Mouse (Mus musculus) cerebellum, adult 9-10 months (tissue): ENCODE measurements around the gene Gabrb3.

ENCODE experiments used
- DNase-seq: peaks from one replicate; pipeline ENCODE4 v3.0.0; 2022

Gene Gabrb3

GRCm38 (mm10) chr7:57706976-57707740 lies 287.7 kb downstream of the Gabrb3 start:
- DNase-seq, result peak; percentile 34

- no peak for DNase-seq
Measured at GRCm38 (mm10) chr7:57711709-57712108, 292.2 kb downstream of the Gabrb3 start.

- DNase-seq, result peak; percentile 63
Measured at GRCm38 (mm10) chr7:57746836-57747235, 327.3 kb downstream of the Gabrb3 start.

- DNase-seq, result no peak
Measured at GRCm38 (mm10) chr7:57760466-57760865, 341.0 kb downstream of the Gabrb3 start.

- no peak for DNase-seq
Measured at GRCm38 (mm10) chr7:57778754-57779153, 359.3 kb downstream of the Gabrb3 start.

- peak; percentile 48 for DNase-seq
Measured at GRCm38 (mm10) chr7:57786102-57786501, 366.6 kb downstream of the Gabrb3 start.

GRCm38 (mm10) chr7:57787520-57787919 lies 368.0 kb downstream of the Gabrb3 start:
- no peak for DNase-seq

GRCm38 (mm10) chr7:57803266-57803665 lies 383.8 kb downstream of the Gabrb3 start:
- peak; percentile 26 for DNase-seq

GRCm38 (mm10) chr7:57813716-57814115 lies 394.2 kb downstream of the Gabrb3 start:
- no peak for DNase-seq

- DNase-seq, result no peak
Measured at GRCm38 (mm10) chr7:57842383-57842896, 422.9 kb downstream of the Gabrb3 start.

GRCm38 (mm10) chr7:57867951-57868350 lies 448.5 kb downstream of the Gabrb3 start:
- DNase-seq, result no peak
